ENCODE assay signal across 16 mouse cellular contexts in genomic region chr11:80312049-80312448, GRCm38 (mm10). TPM values are rescaled to one million over a fixed set of nuclear protein-coding genes. Genes with fewer than 3 reads are reported as not detected.
DNase-seq lines count a peak whose midpoint lies in the region; ATAC-seq and TF ChIP-seq lines count a peak whose summit lies in the region.
"Had no signal": no experiment of that assay in that cellular context is flagged by ENCODE, and none has a peak within 500 bp of the region (broad histone marks: within the 10 kb centered on the region; RNA-seq: fewer than 3 reads in every experiment).

No protein-coding gene starts in this region.

- 0 out of 2 replicates have a peak, but pooled peaks cover 5% of the 10 kb centered on the region for H3K27me3 ChIP-seq in midbrain, embryonic 10.5 days (ENCODE audit: low read depth, poor library complexity, severe bottlenecking)
- no peaks in the 10 kb centered on the region for H3K27me3 ChIP-seq in midbrain, postnatal 0 days (ENCODE audit: insufficient read depth, low read length)
- H3K27me3 ChIP-seq in hindbrain, embryonic 13.5 days = no peaks in the 10 kb centered on the region
- no peaks in the 10 kb centered on the region for H3K27me3 ChIP-seq in midbrain, embryonic 16.5 days (ENCODE audit: control insufficient read depth, insufficient read depth, low read depth, low read length)
- H3K27me3 ChIP-seq: stomach, embryonic 15.5 days had no signal

- H3K9ac ChIP-seq in midbrain, postnatal 0 days (replicated peaks; ENCODE audit: low read length, poor library complexity, severe bottlenecking) = no peak overlapping the region
- no peak overlapping the region for H3K9ac ChIP-seq in hindbrain, embryonic 13.5 days
- no peak overlapping the region for H3K9ac ChIP-seq in midbrain, embryonic 16.5 days (ENCODE audit: low read depth, low read length)
- H3K9ac ChIP-seq: lung, embryonic 14.5 days; stomach, embryonic 15.5 days had no signal

- H3K27ac ChIP-seq in midbrain, embryonic 10.5 days (replicated peaks) = peak overlapping the region; percentile 86
- no peak overlapping the region for H3K27ac ChIP-seq in midbrain, postnatal 0 days (ENCODE audit: low read depth, low read length)
- H3K27ac ChIP-seq in hindbrain, embryonic 13.5 days = peak overlapping the region; percentile 82
- peak overlapping the region; percentile 9; the same call in 1 of the 2 replicates for H3K27ac ChIP-seq in midbrain, embryonic 16.5 days (ENCODE audit: low read length)
- H3K27ac ChIP-seq: heart, adult 2 months; stomach, embryonic 15.5 days had no signal

- no peak overlapping the region for H3K4me3 ChIP-seq in midbrain, embryonic 10.5 days
- H3K4me3 ChIP-seq in midbrain, postnatal 0 days (ENCODE audit: low read depth, low read length) = no peak overlapping the region
- H3K4me3 ChIP-seq in hindbrain, embryonic 13.5 days = no peak overlapping the region
- no peak overlapping the region for H3K4me3 ChIP-seq in midbrain, embryonic 16.5 days (ENCODE audit: low read depth, low read length)
- H3K4me3 ChIP-seq: heart, adult 2 months; myocyte; stomach, embryonic 15.5 days had no signal

- H3K4me2 ChIP-seq in midbrain, postnatal 0 days (ENCODE audit: low read depth, low read length, poor library complexity, severe bottlenecking) = no peak overlapping the region
- H3K4me2 ChIP-seq in hindbrain, embryonic 13.5 days = no peak overlapping the region
- H3K4me2 ChIP-seq in midbrain, embryonic 16.5 days (ENCODE audit: low read length) = no peak overlapping the region
- H3K4me2 ChIP-seq: liver, embryonic 11.5 days; lung, embryonic 14.5 days; stomach, embryonic 15.5 days had no signal

- no peak for TF ChIP-seq CTCF in midbrain, postnatal 0 days (IDR thresholded peaks at IDR 0.05)

- no peaks in the 10 kb centered on the region for H3K9me3 ChIP-seq in midbrain, embryonic 10.5 days (replicated peaks)
- H3K9me3 ChIP-seq in midbrain, postnatal 0 days (ENCODE audit: low read length) = no peaks in the 10 kb centered on the region
- H3K9me3 ChIP-seq in hindbrain, embryonic 13.5 days = no peaks in the 10 kb centered on the region
- no peaks in the 10 kb centered on the region for H3K9me3 ChIP-seq in midbrain, embryonic 16.5 days (replicated peaks; ENCODE audit: control insufficient read depth, low read length, poor library complexity, severe bottlenecking)
- H3K9me3 ChIP-seq: G1E; stomach, embryonic 15.5 days had no signal

- 0 out of 2 replicates have a peak, but pooled peaks cover 3% of the 10 kb centered on the region for H3K36me3 ChIP-seq in midbrain, embryonic 10.5 days
- no peaks in the 10 kb centered on the region for H3K36me3 ChIP-seq in midbrain, postnatal 0 days (ENCODE audit: insufficient read depth, low read length)
- no peaks in the 10 kb centered on the region for H3K36me3 ChIP-seq in hindbrain, embryonic 13.5 days
- no peaks in the 10 kb centered on the region for H3K36me3 ChIP-seq in midbrain, embryonic 16.5 days (ENCODE audit: control insufficient read depth, insufficient read depth, low read length)
- H3K36me3 ChIP-seq: G1E; stomach, embryonic 15.5 days had no signal

- peaks cover 82% of the 10 kb centered on the region for H3K4me1 ChIP-seq in midbrain, embryonic 10.5 days
- no peaks in the 10 kb centered on the region for H3K4me1 ChIP-seq in midbrain, postnatal 0 days (ENCODE audit: insufficient read depth, low read length)
- H3K4me1 ChIP-seq in hindbrain, embryonic 13.5 days (replicated peaks) = peaks cover 72% of the 10 kb centered on the region
- peaks cover 19% of the 10 kb centered on the region for H3K4me1 ChIP-seq in midbrain, embryonic 16.5 days (ENCODE audit: control insufficient read depth, insufficient read depth, low read length)
- H3K4me1 ChIP-seq: stomach, embryonic 15.5 days had no signal

- ATAC-seq in midbrain, postnatal 0 days (ENCODE audit: low FRiP score) = no peak
- no peak for ATAC-seq in hindbrain, embryonic 13.5 days (ENCODE audit: low FRiP score)
- ATAC-seq in midbrain, embryonic 16.5 days = no peak

- no peak for DNase-seq in midbrain, embryonic 10.5 days (ENCODE audit: low spot score)
- DNase-seq in midbrain, postnatal 0 days (ENCODE audit: low spot score) = no peak
- no peak for DNase-seq in spleen, postnatal 36 days (ENCODE audit: low spot score in 2 of 2)
- DNase-seq in T-cell, adult 2 months (ENCODE audit: low spot score) = no peak
- DNase-seq in left cerebral cortex, adult 11 months (ENCODE audit: low spot score) = no peak
- DNase-seq: adrenal gland, adult 8-10 months; cerebellum, adult 18-20 months; kidney, adult 18-20 months had no signal

- 52% methylated on average over 2 of the region's 2 CpGs for WGBS in midbrain, embryonic 10.5 days
- WGBS in midbrain, postnatal 0 days = 35% methylated on average over 2 of the region's 2 CpGs
- 14% methylated on average over 2 of the region's 2 CpGs for WGBS in hindbrain, embryonic 13.5 days
- WGBS in midbrain, embryonic 16.5 days = 27% methylated on average over 2 of the region's 2 CpGs

RNA-seq across cellular contexts. Expression of gene Rhbdl3, which starts 11.3 kb away (rescaled TPM):
- polyA plus RNA-seq in midbrain, embryonic 10.5 days (2016; fragmentation: Nextera tagmentation; extraction: Ambion mirVana) = 12.6 and 14.7 TPM in 2 replicates
- total RNA-seq in midbrain, postnatal 0 days (2014; rRNA removed) = 1.9 and 5.7 TPM in 2 replicates
- polyA plus RNA-seq in midbrain, postnatal 0 days (2015; fragmentation: Nextera tagmentation; extraction: Ambion mirVana) = 1.4 and 1.7 TPM in 2 replicates
- polyA plus RNA-seq in hindbrain, embryonic 13.5 days (2015; fragmentation: Nextera tagmentation; extraction: Ambion mirVana) = 14.0 and 16.0 TPM in 2 replicates
- 4.7 and 5.1 TPM in 2 replicates for polyA plus RNA-seq in midbrain, embryonic 16.5 days (2015; fragmentation: Nextera tagmentation; extraction: Ambion mirVana)
